Mouse (Mus musculus): ENCODE measurements around the gene Mgst1. TPM values are rescaled to one million over a fixed set of nuclear protein-coding genes. Genes with fewer than 3 reads are reported as not detected.

Gene Mgst1
- polyA plus RNA-seq, 1 experiment: 69.6 TPM

DNA sequence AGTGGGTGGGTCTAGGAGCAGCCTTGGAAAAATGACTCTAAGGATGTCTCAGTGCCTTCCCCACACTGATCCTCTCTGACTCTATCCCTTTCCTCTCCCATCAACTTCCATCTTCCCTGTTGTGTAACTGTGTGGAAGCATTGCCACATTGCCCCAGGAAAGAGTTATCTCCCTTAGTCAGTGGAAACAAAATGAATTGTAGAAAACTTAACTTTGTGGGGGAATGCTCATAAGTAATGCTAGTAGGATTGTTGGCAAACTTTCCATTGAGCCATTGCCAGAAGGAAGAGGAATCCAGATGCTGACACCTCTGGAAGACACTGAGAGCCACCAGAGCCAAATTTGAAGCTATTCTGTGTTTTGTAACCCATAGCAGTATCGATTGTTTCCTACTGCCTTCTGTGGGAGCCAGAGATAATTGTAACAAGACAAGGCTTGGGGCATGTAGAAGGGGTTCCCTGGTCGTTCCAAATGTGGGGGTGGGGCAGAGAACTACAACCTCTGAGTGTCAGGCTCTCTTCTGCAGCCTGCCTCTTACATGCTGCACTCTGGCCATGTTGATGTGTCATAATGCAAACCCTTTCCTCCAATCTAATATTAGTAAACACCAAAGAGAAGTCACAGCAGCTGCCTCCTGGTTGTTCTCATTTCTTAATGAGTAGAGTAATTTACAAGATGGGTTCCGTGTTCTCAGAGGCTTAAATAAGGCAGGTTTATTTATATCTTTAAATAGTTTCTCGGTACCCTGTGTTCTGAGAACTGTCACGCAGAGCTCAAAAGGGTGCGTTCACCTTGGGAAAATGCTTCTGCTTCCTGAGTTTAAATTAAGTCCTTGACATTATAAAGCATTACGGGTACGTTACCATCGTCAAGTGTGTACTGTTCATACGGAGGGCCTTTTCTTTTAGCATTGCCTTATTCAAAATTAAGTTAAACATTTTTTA lies 11.5 kb upstream of the Mgst1 start:
- no peak overlapping the region for H3K27ac ChIP-seq (ENCODE audit: control insufficient read depth, insufficient read depth, low read depth, low read length)
- H3K36me3 ChIP-seq (ENCODE audit: control insufficient read depth, insufficient read depth, low read length): no peaks in the 10 kb centered on the region
- TF ChIP-seq CTCF (IDR thresholded peaks at IDR 0.05; ENCODE audit: control insufficient read depth, insufficient read depth, insufficient replicate concordance, low read depth, low read length): no peak
- no peak for TF ChIP-seq POLR2A (IDR thresholded peaks at IDR 0.05; ENCODE audit: control insufficient read depth, low read depth, low read length)
- H3K27me3 ChIP-seq (ENCODE audit: control insufficient read depth, insufficient read depth, low read length): no peaks in the 10 kb centered on the region
- H3K4me1 ChIP-seq (ENCODE audit: control insufficient read depth, insufficient read depth, low read length): no peaks in the 10 kb centered on the region
- H3K4me3 ChIP-seq (ENCODE audit: control insufficient read depth, low read depth, low read length): no peak overlapping the region

DNA sequence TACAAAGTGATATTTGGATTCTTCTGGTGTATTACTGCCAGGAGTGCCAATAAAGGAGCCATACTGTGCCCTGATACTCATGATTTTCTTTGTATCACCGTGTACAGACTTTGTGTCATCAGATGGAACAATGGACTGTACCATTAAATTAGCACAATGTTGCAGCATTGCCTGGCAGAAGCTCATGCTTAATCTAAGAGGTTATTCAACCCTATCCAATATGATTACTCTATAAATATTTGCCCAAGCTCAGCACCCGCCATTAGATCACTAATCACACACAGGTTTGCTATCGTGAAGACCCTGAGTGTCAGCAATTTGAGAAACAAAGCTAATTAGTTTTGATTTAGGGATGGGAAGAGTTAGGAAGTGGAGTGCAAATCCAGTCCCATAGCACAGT lies 9.6 kb upstream of the Mgst1 start:
- H3K27me3 ChIP-seq (ENCODE audit: control insufficient read depth, insufficient read depth, low read length): no peaks in the 10 kb centered on the region
- no peak overlapping the region for H3K4me3 ChIP-seq (ENCODE audit: control insufficient read depth, low read depth, low read length)
- H3K27ac ChIP-seq (ENCODE audit: control insufficient read depth, insufficient read depth, low read depth, low read length): no peak overlapping the region
- no peaks in the 10 kb centered on the region for H3K36me3 ChIP-seq (ENCODE audit: control insufficient read depth, insufficient read depth, low read length)
- H3K4me1 ChIP-seq (ENCODE audit: control insufficient read depth, insufficient read depth, low read length): no peaks in the 10 kb centered on the region
- TF ChIP-seq POLR2A (IDR thresholded peaks at IDR 0.05; ENCODE audit: control insufficient read depth, low read depth, low read length) (no peak), CTCF (IDR thresholded peaks at IDR 0.05; ENCODE audit: control insufficient read depth, insufficient read depth, insufficient replicate concordance, low read depth, low read length) (no peak)

DNA sequence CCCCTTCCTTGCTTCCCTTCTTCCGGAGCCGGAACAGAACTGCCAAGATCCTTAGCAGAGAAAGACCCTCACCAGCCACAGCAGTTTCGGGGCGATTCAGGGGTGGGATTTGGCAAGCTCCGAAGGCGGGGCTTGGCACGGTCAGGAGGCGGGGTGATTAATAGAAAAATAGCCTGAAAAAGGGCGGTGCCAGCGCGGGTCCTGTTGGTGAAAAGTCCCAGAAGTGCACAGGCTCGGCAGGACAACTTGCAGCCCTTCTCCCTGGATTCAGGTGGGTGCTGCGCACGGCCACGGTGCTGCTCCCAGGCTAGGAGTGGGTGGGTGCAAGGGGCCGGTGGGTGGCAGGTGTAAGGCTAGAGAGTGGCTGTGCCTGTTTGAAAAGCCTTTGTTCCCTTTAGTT lies 220 bp downstream of the Mgst1 start:
- Histone ChIP-seq H3K36me3 (ENCODE audit: control insufficient read depth, insufficient read depth, low read length) (no peaks in the 10 kb centered on the region), H3K4me3 (ENCODE audit: control insufficient read depth, low read depth, low read length) (peak overlapping the region; percentile 77), H3K4me1 (ENCODE audit: control insufficient read depth, insufficient read depth, low read length) (no peaks in the 10 kb centered on the region), H3K27ac (ENCODE audit: control insufficient read depth, insufficient read depth, low read depth, low read length) (peak overlapping the region; percentile 69), H3K27me3 (ENCODE audit: control insufficient read depth, insufficient read depth, low read length) (no peaks in the 10 kb centered on the region)
- TF ChIP-seq CTCF (IDR thresholded peaks at IDR 0.05; ENCODE audit: control insufficient read depth, insufficient read depth, insufficient replicate concordance, low read depth, low read length): no peak
- TF ChIP-seq POLR2A (IDR thresholded peaks at IDR 0.05; ENCODE audit: control insufficient read depth, low read depth, low read length): peak; percentile 55; the same call in 1 of the 2 replicates

DNA sequence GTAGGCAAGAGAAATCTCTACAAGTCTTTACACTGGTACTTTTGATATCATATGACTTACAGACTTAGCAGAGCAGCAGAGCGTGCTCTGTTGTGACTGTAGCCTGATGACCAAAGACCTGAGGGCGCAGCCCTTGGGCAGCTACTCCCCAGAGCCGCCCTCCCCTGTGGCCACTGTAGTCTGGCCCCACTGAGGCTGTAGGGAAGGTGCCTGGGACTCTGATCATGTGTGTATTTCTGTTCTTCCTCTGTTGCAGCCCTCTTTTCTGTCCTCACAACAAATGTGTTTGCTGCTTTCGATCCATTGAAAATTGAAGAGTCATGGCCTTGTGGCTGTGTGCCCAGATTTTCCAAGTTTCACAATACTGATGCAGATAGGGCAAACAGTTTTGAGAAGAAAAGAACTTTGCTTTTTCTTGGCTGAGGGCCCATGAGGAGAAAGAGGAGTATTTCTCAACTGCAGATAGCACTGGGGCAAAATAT lies 1.0 kb downstream of the Mgst1 start:
- Histone ChIP-seq H3K27ac (ENCODE audit: control insufficient read depth, insufficient read depth, low read depth, low read length) (peak overlapping the region; percentile 69), H3K4me1 (ENCODE audit: control insufficient read depth, insufficient read depth, low read length) (no peaks in the 10 kb centered on the region), H3K36me3 (ENCODE audit: control insufficient read depth, insufficient read depth, low read length) (no peaks in the 10 kb centered on the region), H3K4me3 (ENCODE audit: control insufficient read depth, low read depth, low read length) (peak overlapping the region; percentile 30), H3K27me3 (ENCODE audit: control insufficient read depth, insufficient read depth, low read length) (no peaks in the 10 kb centered on the region)
- no peak for TF ChIP-seq CTCF (IDR thresholded peaks at IDR 0.05; ENCODE audit: control insufficient read depth, insufficient read depth, insufficient replicate concordance, low read depth, low read length)
- no peak for TF ChIP-seq POLR2A (IDR thresholded peaks at IDR 0.05; ENCODE audit: control insufficient read depth, low read depth, low read length)

DNA sequence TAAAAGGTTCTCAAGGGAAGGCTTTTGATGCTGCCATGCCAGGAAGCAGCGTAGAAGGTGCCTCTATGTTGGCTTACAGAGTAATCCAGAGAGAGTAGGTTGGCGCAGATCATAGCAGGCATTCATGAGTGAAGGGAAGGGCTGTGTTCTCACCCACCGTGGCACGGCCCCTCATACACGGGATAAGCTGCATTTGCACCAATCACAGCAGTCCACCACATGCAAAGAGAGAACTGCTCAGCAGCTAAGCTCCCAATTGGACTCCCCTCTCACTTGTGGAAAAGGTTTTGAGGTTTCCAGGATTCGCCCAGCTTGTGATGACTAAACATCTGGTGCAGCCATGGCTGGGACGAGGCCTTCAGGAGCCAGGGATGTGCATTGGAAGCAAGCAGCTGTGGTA lies 2.5 kb downstream of the Mgst1 start:
- Histone ChIP-seq H3K4me3 (ENCODE audit: control insufficient read depth, low read depth, low read length) (no peak overlapping the region), H3K36me3 (ENCODE audit: control insufficient read depth, insufficient read depth, low read length) (no peaks in the 10 kb centered on the region), H3K27me3 (ENCODE audit: control insufficient read depth, insufficient read depth, low read length) (no peaks in the 10 kb centered on the region), H3K4me1 (ENCODE audit: control insufficient read depth, insufficient read depth, low read length) (no peaks in the 10 kb centered on the region), H3K27ac (ENCODE audit: control insufficient read depth, insufficient read depth, low read depth, low read length) (no peak overlapping the region)
- TF ChIP-seq CTCF (IDR thresholded peaks at IDR 0.05; ENCODE audit: control insufficient read depth, insufficient read depth, insufficient replicate concordance, low read depth, low read length): no peak
- TF ChIP-seq POLR2A (IDR thresholded peaks at IDR 0.05; ENCODE audit: control insufficient read depth, low read depth, low read length): no peak

DNA sequence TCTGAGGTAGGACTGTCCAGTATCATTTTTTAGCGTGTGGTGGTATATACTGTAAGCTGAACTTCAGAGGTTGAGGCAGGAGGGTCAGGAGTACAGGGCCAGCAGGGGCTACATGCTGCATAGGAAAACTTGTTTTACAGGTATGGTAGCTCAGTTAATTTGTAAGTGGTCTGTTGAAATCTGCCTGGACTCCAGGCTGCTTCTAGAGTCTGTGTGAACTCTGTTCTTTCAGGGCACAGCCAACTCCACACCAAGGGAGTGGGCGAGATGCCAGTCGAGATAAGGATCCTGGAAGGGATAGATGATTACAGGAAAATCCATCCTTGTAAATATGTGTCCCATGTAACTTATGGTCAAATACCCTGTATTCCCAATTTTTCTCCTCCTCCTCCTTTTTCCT lies 3.3 kb downstream of the Mgst1 start:
- TF ChIP-seq POLR2A (IDR thresholded peaks at IDR 0.05; ENCODE audit: control insufficient read depth, low read depth, low read length): no peak
- Histone ChIP-seq H3K4me1 (ENCODE audit: control insufficient read depth, insufficient read depth, low read length) (no peaks in the 10 kb centered on the region), H3K36me3 (ENCODE audit: control insufficient read depth, insufficient read depth, low read length) (no peaks in the 10 kb centered on the region), H3K27ac (ENCODE audit: control insufficient read depth, insufficient read depth, low read depth, low read length) (no peak overlapping the region), H3K4me3 (ENCODE audit: control insufficient read depth, low read depth, low read length) (no peak overlapping the region), H3K27me3 (ENCODE audit: control insufficient read depth, insufficient read depth, low read length) (no peaks in the 10 kb centered on the region)

DNA sequence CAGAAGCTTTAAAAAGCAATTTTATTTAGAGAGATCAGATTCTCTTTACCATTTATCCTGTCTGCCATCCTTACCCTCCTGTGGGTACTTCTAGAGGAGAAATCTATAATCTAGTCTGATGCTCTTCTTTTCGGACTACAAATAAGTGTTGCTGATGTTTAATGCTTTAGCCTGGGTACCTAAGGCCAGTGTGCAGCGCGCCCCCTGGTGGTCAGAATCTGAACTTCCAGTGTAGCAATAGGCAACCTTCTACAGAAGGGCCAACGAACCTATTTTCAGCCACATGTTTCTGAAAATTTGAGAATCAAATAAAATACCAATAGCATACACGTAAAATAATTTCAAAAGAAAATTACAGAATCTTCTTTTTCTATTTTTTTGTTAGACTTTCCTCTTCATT lies 13.0 kb downstream of the Mgst1 start:
- Histone ChIP-seq H3K36me3 (ENCODE audit: control insufficient read depth, insufficient read depth, low read length) (no peaks in the 10 kb centered on the region), H3K27me3 (ENCODE audit: control insufficient read depth, insufficient read depth, low read length) (no peaks in the 10 kb centered on the region)

More for the DNA sequence above, 13.0 kb downstream of the Mgst1 start:
- H3K4me1 ChIP-seq (ENCODE audit: control insufficient read depth, insufficient read depth, low read length): no peaks in the 10 kb centered on the region
- H3K27ac ChIP-seq (ENCODE audit: control insufficient read depth, insufficient read depth, low read depth, low read length): no peak overlapping the region
- TF ChIP-seq CTCF (IDR thresholded peaks at IDR 0.05; ENCODE audit: control insufficient read depth, insufficient read depth, insufficient replicate concordance, low read depth, low read length) (peak; percentile 90; the same call in 1 of the 2 replicates), POLR2A (IDR thresholded peaks at IDR 0.05; ENCODE audit: control insufficient read depth, low read depth, low read length) (no peak)
- no peak overlapping the region for H3K4me3 ChIP-seq (ENCODE audit: control insufficient read depth, low read depth, low read length)
